Mouse (Mus musculus) neural tube, embryonic 15.5 days (tissue): Measurements from ENCODE around the gene Gng4. TPM values are rescaled to one million over a fixed set of nuclear protein-coding genes. Genes with fewer than 3 reads are reported as not detected.

Source experiments
- ATAC-seq: fragments of 200-750 bp; cut with Nextera tagmentation; 2 replicates; pipeline ENCODE4 v1.8.0; 2017; ENCODE audit warnings: mild to moderate bottlenecking, moderate TSS enrichment, moderate library complexity; ENCODE audit not compliant: low FRiP score
- H3K27ac ChIP-seq: fragments of 300-500 bp; sonication (generic); replicated peaks from 2 replicates; pipeline ENCODE4 v1.5.1; 2015; ENCODE audit warnings: mild to moderate bottlenecking, inconsistent platforms
- H3K27me3 ChIP-seq: fragments of 300-500 bp; sonication (generic); replicated peaks from 2 replicates; pipeline ENCODE4 v1.6.1; 2015; ENCODE audit warnings: inconsistent platforms
- H3K36me3 ChIP-seq: fragments of 300-500 bp; sonication (generic); 2 replicates; pipeline ENCODE4 v1.6.1; 2015; ENCODE audit warnings: inconsistent platforms
- H3K4me1 ChIP-seq: fragments of 300-500 bp; sonication (generic); 2 replicates; pipeline ENCODE4 v1.6.1; 2015; ENCODE audit warnings: inconsistent platforms
- H3K4me2 ChIP-seq: fragments of 300-500 bp; sonication (generic); 2 replicates; pipeline ENCODE4 v1.6.1; 2015; ENCODE audit warnings: inconsistent platforms, mild to moderate bottlenecking, moderate library complexity
- H3K4me3 ChIP-seq: fragments of 300-500 bp; sonication (generic); replicated peaks from 2 replicates; pipeline ENCODE4 v1.5.1; 2015; ENCODE audit warnings: mild to moderate bottlenecking, inconsistent platforms
- H3K9ac ChIP-seq: fragments of 300-500 bp; sonication (generic); replicated peaks from 2 replicates; pipeline ENCODE4 v1.6.1; 2015; ENCODE audit warnings: mild to moderate bottlenecking, inconsistent platforms
- H3K9me3 ChIP-seq: fragments of 300-500 bp; sonication (generic); replicated peaks from 2 replicates; pipeline ENCODE4 v1.6.1; 2016; ENCODE audit warnings: inconsistent platforms
- WGBS: fragments of 180-500 bp; shearing (Covaris S2); methylation state at CpG from one replicate; pipeline ENCODE4 v1.1.7; 2015; ENCODE audit warnings: mixed read lengths; 5-methylcytosine and 5-hydroxymethylcytosine counted together
- polyA plus RNA-seq: library from polyadenylated mRNA; unstranded; fragments of >200 nt; fragmentation: Nextera tagmentation; extraction: Ambion mirVana; gene quantifications from 2 replicates; pipeline ENCODE4 v1.2.1, GENCODE M21; 2015

Gng4 gene
- polyA plus RNA-seq = 70.4 and 81.3 TPM in 2 replicates

GRCm38 (mm10) chr13:13783894-13784419 lies at the start of gene Gng4:
Gene Gng4, plus strand, starts transcription at chr13:13784059.
- Histone ChIP-seq H3K4me1 (peaks cover 34% of the 10 kb centered on the region), H3K9me3 (no peaks in the 10 kb centered on the region), H3K4me3 (peak within 1 kb of the TSS; percentile 71), H3K9ac (peak within 1 kb of the TSS; percentile 67), H3K36me3 (no peaks in the 10 kb centered on the region), H3K27me3 (peaks cover 23% of the 10 kb centered on the region), H3K27ac (peak within 1 kb of the TSS; percentile 70), H3K4me2 (peak within 1 kb of the TSS; percentile 87)
- ATAC-seq = peak; percentile 86
- WGBS = 0% methylated on average over 43 of the region's 43 CpGs

GRCm38 (mm10) chr13:13739232-13739631 lies 44.6 kb upstream of the Gng4 start:
- H3K27me3 ChIP-seq = no peaks in the 10 kb centered on the region
- no peaks in the 10 kb centered on the region for H3K9me3 ChIP-seq
- H3K4me2 ChIP-seq = no peak overlapping the region
- no peak overlapping the region for H3K27ac ChIP-seq
- H3K4me3 ChIP-seq = no peak overlapping the region
- no peaks in the 10 kb centered on the region for H3K4me1 ChIP-seq
- WGBS = 97% methylated on average over 4 of the region's 4 CpGs
- peaks cover 31% of the 10 kb centered on the region for H3K36me3 ChIP-seq
- ATAC-seq = no peak
- H3K9ac ChIP-seq = no peak overlapping the region

GRCm38 (mm10) chr13:13745911-13746310 lies 37.9 kb upstream of the Gng4 start:
- no peaks in the 10 kb centered on the region for H3K9me3 ChIP-seq
- no peak overlapping the region for H3K27ac ChIP-seq
- H3K4me1 ChIP-seq = no peaks in the 10 kb centered on the region
- no peaks in the 10 kb centered on the region for H3K27me3 ChIP-seq
- H3K4me2 ChIP-seq = no peak overlapping the region
- H3K4me3 ChIP-seq = no peak overlapping the region
- H3K9ac ChIP-seq = no peak overlapping the region
- 87% methylated on average over 3 of the region's 3 CpGs for WGBS
- no peak for ATAC-seq
- peaks cover 42% of the 10 kb centered on the region for H3K36me3 ChIP-seq

GRCm38 (mm10) chr13:13775778-13776494 lies 7.9 kb upstream of the Gng4 start:
- no peaks in the 10 kb centered on the region for H3K9me3 ChIP-seq
- no peak overlapping the region for H3K4me2 ChIP-seq

DNA sequence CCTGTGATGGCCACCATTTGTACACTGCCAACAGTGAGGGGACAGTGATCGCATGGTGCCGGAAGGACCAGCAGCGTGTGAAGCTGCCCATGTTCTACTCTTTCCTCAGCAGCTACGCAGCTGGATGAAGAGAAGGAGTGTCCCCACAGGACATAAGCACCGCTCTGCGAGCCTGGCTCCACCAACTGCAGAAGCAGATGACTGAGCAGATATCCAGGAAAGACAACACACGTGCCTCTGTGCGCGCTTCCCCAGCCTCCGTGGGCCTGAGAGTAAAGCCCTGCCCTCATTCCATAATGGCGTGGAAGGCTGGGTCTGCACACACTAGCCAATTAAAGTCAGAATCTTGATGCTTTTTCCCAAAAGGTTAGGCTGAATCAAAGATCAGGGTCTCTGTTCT lies 6.8 kb upstream of the Gng4 start:
- H3K4me2 ChIP-seq = no peak overlapping the region
- H3K9me3 ChIP-seq = no peaks in the 10 kb centered on the region
- ATAC-seq = no peak
- no peak overlapping the region for H3K9ac ChIP-seq
- peaks cover 8% of the 10 kb centered on the region for H3K36me3 ChIP-seq
- 92% methylated on average over 11 of the region's 11 CpGs for WGBS
- H3K27me3 ChIP-seq = peaks cover 2% of the 10 kb centered on the region
- no peak overlapping the region for H3K27ac ChIP-seq
- H3K4me3 ChIP-seq = no peak overlapping the region
- 0 out of 2 replicates have a peak, but pooled peaks cover 2% of the 10 kb centered on the region for H3K4me1 ChIP-seq

More at GRCm38 (mm10) chr13:13775778-13776494, 7.9 kb upstream of the Gng4 start:
- H3K9ac ChIP-seq = no peak overlapping the region
- peak; percentile 37 for ATAC-seq
- H3K36me3 ChIP-seq = peaks cover 8% of the 10 kb centered on the region
- no peaks in the 10 kb centered on the region; the same call in 1 of the 2 replicates for H3K27me3 ChIP-seq
- no peak overlapping the region for H3K4me3 ChIP-seq
- H3K4me1 ChIP-seq = 0 out of 2 replicates have a peak, but pooled peaks cover 2% of the 10 kb centered on the region
- no peak overlapping the region; the same call in 1 of the 2 replicates for H3K27ac ChIP-seq

DNA sequence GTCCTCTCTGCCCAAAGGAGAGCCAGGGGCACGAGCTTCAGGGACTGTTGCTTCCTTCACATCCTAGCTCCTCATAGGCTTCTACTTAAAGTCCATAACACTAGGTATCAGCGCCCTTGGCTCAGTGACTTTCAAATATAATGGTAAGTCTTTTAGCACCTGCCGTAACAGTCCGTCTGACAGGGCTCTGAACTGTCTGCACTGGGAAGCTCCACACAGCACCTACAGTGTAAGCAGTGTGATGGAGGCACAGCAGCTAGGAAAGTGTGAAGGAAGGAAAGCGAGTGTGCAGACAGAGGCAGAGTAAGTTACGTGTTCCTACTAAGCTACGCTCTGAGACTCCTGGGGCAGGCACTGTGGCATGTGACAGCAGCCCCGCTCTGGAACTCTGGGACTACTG lies 6.2 kb upstream of the Gng4 start:
- no peak overlapping the region for H3K4me3 ChIP-seq
- no peaks in the 10 kb centered on the region for H3K9me3 ChIP-seq
- H3K36me3 ChIP-seq = peaks cover 8% of the 10 kb centered on the region
- ATAC-seq = no peak
- peaks cover 5% of the 10 kb centered on the region for H3K27me3 ChIP-seq
- no peak overlapping the region for H3K4me2 ChIP-seq
- 86% methylated on average over 8 of the region's 8 CpGs for WGBS
- no peak overlapping the region for H3K27ac ChIP-seq
- no peak overlapping the region for H3K9ac ChIP-seq
- H3K4me1 ChIP-seq = 0 out of 2 replicates have a peak, but pooled peaks cover 2% of the 10 kb centered on the region

- Histone ChIP-seq H3K9me3 (no peaks in the 10 kb centered on the region), H3K9ac (no peak overlapping the region), H3K36me3 (peaks cover 8% of the 10 kb centered on the region), H3K4me1 (peaks cover 14% of the 10 kb centered on the region), H3K27me3 (peaks cover 11% of the 10 kb centered on the region), H3K27ac (no peak overlapping the region), H3K4me2 (no peak overlapping the region), H3K4me3 (no peak overlapping the region)
- no peak for ATAC-seq
- WGBS = 86% methylated on average over 1 of the region's 1 CpGs
Measured at GRCm38 (mm10) chr13:13778837-13779458, 4.9 kb upstream of the Gng4 start.

GRCm38 (mm10) chr13:13780271-13780670 lies 3.6 kb upstream of the Gng4 start:
- H3K9ac ChIP-seq = no peak overlapping the region
- H3K9me3 ChIP-seq = no peaks in the 10 kb centered on the region
- peaks cover 27% of the 10 kb centered on the region for H3K4me1 ChIP-seq
- H3K4me3 ChIP-seq = no peak overlapping the region
- peaks cover 8% of the 10 kb centered on the region for H3K36me3 ChIP-seq
- ATAC-seq = no peak
- no peak overlapping the region for H3K27ac ChIP-seq
- WGBS = 18% methylated on average over 3 of the region's 3 CpGs
- H3K27me3 ChIP-seq = peaks cover 14% of the 10 kb centered on the region
- no peak overlapping the region for H3K4me2 ChIP-seq

GRCm38 (mm10) chr13:13781026-13781425 lies 2.8 kb upstream of the Gng4 start:
- Histone ChIP-seq H3K4me2 (no peak overlapping the region), H3K27me3 (peaks cover 19% of the 10 kb centered on the region), H3K9me3 (no peaks in the 10 kb centered on the region), H3K4me1 (peaks cover 34% of the 10 kb centered on the region), H3K36me3 (peaks cover 8% of the 10 kb centered on the region), H3K4me3 (no peak overlapping the region), H3K27ac (no peak overlapping the region), H3K9ac (no peak overlapping the region)
- no peak for ATAC-seq
- 62% methylated on average over 4 of the region's 4 CpGs for WGBS

DNA sequence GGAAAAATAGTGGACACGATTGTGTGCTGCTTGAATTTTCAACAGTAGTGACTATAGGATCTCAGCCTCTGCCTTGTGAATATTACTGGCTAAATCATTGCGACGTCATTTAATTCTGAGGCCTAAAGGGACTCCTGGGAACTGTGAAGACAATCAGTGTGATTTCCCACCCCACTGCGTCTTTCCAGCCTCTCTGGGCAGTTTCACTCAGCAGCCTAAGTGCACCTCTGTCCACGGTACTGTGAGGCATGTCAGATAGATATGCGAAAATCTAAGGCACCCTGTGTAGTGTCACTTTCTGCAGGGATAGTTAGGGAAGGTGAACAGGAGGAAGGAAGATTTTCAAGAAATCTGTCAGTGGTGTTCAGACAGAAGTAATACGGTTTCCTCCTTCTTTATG lies 563 bp upstream of the Gng4 start:
- no peaks in the 10 kb centered on the region for H3K36me3 ChIP-seq
- ATAC-seq = no peak
- peak overlapping the region; percentile 71 for H3K4me3 ChIP-seq
- H3K9ac ChIP-seq = peak overlapping the region; percentile 67; the same call in 1 of the 2 replicates
- no peaks in the 10 kb centered on the region for H3K9me3 ChIP-seq
- peaks cover 23% of the 10 kb centered on the region for H3K27me3 ChIP-seq
- H3K4me1 ChIP-seq = peaks cover 34% of the 10 kb centered on the region
- H3K27ac ChIP-seq = peak overlapping the region; percentile 70; the same call in 1 of the 2 replicates
- H3K4me2 ChIP-seq = peak overlapping the region; percentile 87
- WGBS = 31% methylated on average over 7 of the region's 7 CpGs

DNA sequence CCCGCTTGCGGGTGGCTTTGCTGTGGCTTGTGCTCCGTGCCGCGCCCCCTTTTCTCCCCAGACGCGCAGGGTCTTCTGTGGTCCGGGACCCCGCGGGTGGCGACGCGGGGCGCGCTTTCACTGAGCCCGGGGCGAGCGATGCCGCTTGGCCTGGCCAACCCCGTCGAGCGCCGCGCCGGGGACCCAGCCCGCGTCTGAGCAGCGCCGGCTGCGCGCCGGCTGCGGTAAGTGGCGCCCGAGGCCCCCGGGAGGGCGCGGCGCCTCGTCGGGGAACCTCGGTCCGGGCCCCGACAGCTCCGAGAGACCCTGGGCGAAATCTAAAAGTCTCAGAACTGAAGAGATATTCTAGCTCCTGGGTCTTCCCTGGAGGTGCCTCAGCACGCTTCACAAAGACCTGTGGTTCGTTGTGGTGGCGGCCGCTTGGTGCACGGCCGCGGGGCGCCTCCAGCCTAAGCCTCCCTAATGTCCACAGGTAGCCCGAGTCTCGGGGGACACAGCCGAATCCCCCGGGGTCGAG lies 619 bp downstream of the Gng4 start:
- H3K9ac ChIP-seq = peak overlapping the region; percentile 67
- H3K4me3 ChIP-seq = peak overlapping the region; percentile 71
- under 1% methylated on average over 51 of the region's 59 CpGs for WGBS
- peak overlapping the region; percentile 70 for H3K27ac ChIP-seq
- H3K36me3 ChIP-seq = no peaks in the 10 kb centered on the region
- H3K4me2 ChIP-seq = peak overlapping the region; percentile 87
- no peaks in the 10 kb centered on the region for H3K9me3 ChIP-seq
- ATAC-seq = peak; percentile 72
- H3K27me3 ChIP-seq = peaks cover 23% of the 10 kb centered on the region
- H3K4me1 ChIP-seq = peaks cover 34% of the 10 kb centered on the region
